Mouse (Mus musculus) kidney, embryonic 14.5 days (tissue): ENCODE data around the gene Asap3. TPM values are rescaled to one million over a fixed set of nuclear protein-coding genes. Genes with fewer than 3 reads are reported as not detected.

Source experiments
- ATAC-seq: fragments of 200-750 bp; cut with Nextera tagmentation; 2 replicates; pipeline ENCODE4 v1.8.0; 2017; ENCODE audit warnings: moderate number of reproducible peaks, mild to moderate bottlenecking, moderate TSS enrichment, moderate library complexity; ENCODE audit not compliant: low FRiP score, low TSS enrichment
- H3K27ac ChIP-seq: fragments of 300-500 bp; sonication (generic); 2 replicates; pipeline ENCODE4 v1.5.1; 2014; ENCODE audit warnings: low read depth, mild to moderate bottlenecking, low read length, moderate library complexity, mixed read lengths
- H3K27me3 ChIP-seq: fragments of 300-500 bp; sonication (generic); 2 replicates; pipeline ENCODE4 v1.6.1; 2014; ENCODE audit warnings: mild to moderate bottlenecking, low read length; ENCODE audit not compliant: control insufficient read depth, insufficient read depth
- H3K36me3 ChIP-seq: fragments of 300-500 bp; sonication (generic); 2 replicates; pipeline ENCODE4 v1.6.1; 2014; ENCODE audit warnings: low read length, mixed read lengths; ENCODE audit not compliant: control insufficient read depth, insufficient read depth
- H3K4me1 ChIP-seq: fragments of 300-500 bp; sonication (generic); 2 replicates; pipeline ENCODE4 v1.6.1; 2014; ENCODE audit warnings: low read length, mixed read lengths; ENCODE audit not compliant: control insufficient read depth, insufficient read depth
- H3K4me2 ChIP-seq: fragments of 300-500 bp; sonication (generic); replicated peaks from 2 replicates; pipeline ENCODE4 v1.6.1; 2014; ENCODE audit warnings: low read depth, mild to moderate bottlenecking, low read length
- H3K4me3 ChIP-seq: fragments of 300-500 bp; sonication (generic); 2 replicates; pipeline ENCODE4 v1.5.1; 2014; ENCODE audit warnings: mild to moderate bottlenecking, low read length
- H3K9ac ChIP-seq: fragments of 300-500 bp; sonication (generic); 2 replicates; pipeline ENCODE4 v1.6.1; 2014; ENCODE audit warnings: low read depth, mild to moderate bottlenecking, low read length, moderate library complexity
- H3K9me3 ChIP-seq: fragments of 300-500 bp; sonication (generic); 2 replicates; pipeline ENCODE4 v1.6.1; 2016; ENCODE audit warnings: low read length; ENCODE audit not compliant: control insufficient read depth
- WGBS: fragments of 180-500 bp; shearing (Covaris S2); extraction: QIAGEN DNeasy Blood & Tissue Kit; methylation state at CpG from one replicate; pipeline ENCODE4 v1.1.7; 2014; 5-methylcytosine and 5-hydroxymethylcytosine counted together
- polyA plus RNA-seq: library from polyadenylated mRNA; unstranded; fragments of >200 nt; fragmentation: Nextera tagmentation; extraction: Ambion mirVana; gene quantifications from 2 replicates; pipeline ENCODE4 v1.2.1, GENCODE M21; 2014

Gene Asap3
- polyA plus RNA-seq, 1 experiment from 2014 or later = 3.0 TPM

- Histone ChIP-seq H3K36me3 (no peaks in the 10 kb centered on the region), H3K4me3 (peak overlapping the region; percentile 65), H3K4me1 (peaks cover 7% of the 10 kb centered on the region; the same call in 1 of the 2 replicates), H3K4me2 (peak overlapping the region; percentile 96), H3K9ac (peak overlapping the region; percentile 69; the same call in 1 of the 2 replicates), H3K9me3 (no peaks in the 10 kb centered on the region), H3K27ac (no peak overlapping the region), H3K27me3 (no peaks in the 10 kb centered on the region)
- ATAC-seq = no peak
- 4% methylated on average over 6 of the region's 6 CpGs for WGBS
Observed at GRCm38 (mm10) chr4:136206943-136207342, 778 bp downstream of the Asap3 start.

GRCm38 (mm10) chr4:136210931-136211330 lies 4.8 kb downstream of the Asap3 start:
- ATAC-seq = no peak
- no peak overlapping the region for H3K27ac ChIP-seq
- H3K4me2 ChIP-seq = no peak overlapping the region
- no peaks in the 10 kb centered on the region for H3K27me3 ChIP-seq
- no peak overlapping the region for H3K9ac ChIP-seq
- peaks cover 12% of the 10 kb centered on the region; the same call in 1 of the 2 replicates for H3K4me1 ChIP-seq
- H3K36me3 ChIP-seq = no peaks in the 10 kb centered on the region
- WGBS = 73% methylated on average over 9 of the region's 9 CpGs
- H3K4me3 ChIP-seq = no peak overlapping the region
- no peaks in the 10 kb centered on the region for H3K9me3 ChIP-seq

- 63% methylated on average over 7 of the region's 7 CpGs for WGBS
Observed at GRCm38 (mm10) chr4:136213629-136214028, 7.5 kb downstream of the Asap3 start.

GRCm38 (mm10) chr4:136214828-136215227 lies 8.7 kb downstream of the Asap3 start:
- no peak overlapping the region for H3K4me2 ChIP-seq
- WGBS = 88% methylated on average over 8 of the region's 8 CpGs
- H3K9me3 ChIP-seq = no peaks in the 10 kb centered on the region
- H3K36me3 ChIP-seq = no peaks in the 10 kb centered on the region
- peaks cover 17% of the 10 kb centered on the region for H3K4me1 ChIP-seq
- no peak overlapping the region for H3K4me3 ChIP-seq
- no peak overlapping the region for H3K9ac ChIP-seq
- no peak overlapping the region for H3K27ac ChIP-seq
- ATAC-seq = no peak
- no peaks in the 10 kb centered on the region for H3K27me3 ChIP-seq

More at GRCm38 (mm10) chr4:136213629-136214028, 7.5 kb downstream of the Asap3 start:
- Histone ChIP-seq H3K27ac (no peak overlapping the region), H3K9ac (no peak overlapping the region), H3K9me3 (no peaks in the 10 kb centered on the region), H3K4me1 (peaks cover 11% of the 10 kb centered on the region), H3K4me3 (no peak overlapping the region), H3K36me3 (no peaks in the 10 kb centered on the region), H3K4me2 (no peak overlapping the region), H3K27me3 (no peaks in the 10 kb centered on the region)
- no peak for ATAC-seq

- 89% methylated on average over 8 of the region's 8 CpGs for WGBS
- Histone ChIP-seq H3K27me3 (no peaks in the 10 kb centered on the region), H3K36me3 (no peaks in the 10 kb centered on the region), H3K27ac (no peak overlapping the region), H3K4me3 (no peak overlapping the region), H3K4me2 (no peak overlapping the region), H3K9ac (no peak overlapping the region), H3K4me1 (peaks cover 25% of the 10 kb centered on the region), H3K9me3 (no peaks in the 10 kb centered on the region)
- no peak for ATAC-seq
Observed at GRCm38 (mm10) chr4:136215576-136215975, 9.4 kb downstream of the Asap3 start.

GRCm38 (mm10) chr4:136217063-136217462 lies 10.9 kb downstream of the Asap3 start:
- ATAC-seq = no peak
- H3K9ac ChIP-seq = no peak overlapping the region
- 63% methylated on average over 10 of the region's 10 CpGs for WGBS
- H3K4me3 ChIP-seq = no peak overlapping the region
- H3K36me3 ChIP-seq = no peaks in the 10 kb centered on the region
- no peak overlapping the region for H3K4me2 ChIP-seq
- H3K9me3 ChIP-seq = no peaks in the 10 kb centered on the region
- H3K27me3 ChIP-seq = no peaks in the 10 kb centered on the region
- no peak overlapping the region for H3K27ac ChIP-seq
- H3K4me1 ChIP-seq = peaks cover 27% of the 10 kb centered on the region

- H3K4me3 ChIP-seq = no peak overlapping the region
- 9% methylated on average over 18 of the region's 18 CpGs for WGBS
- H3K27me3 ChIP-seq = no peaks in the 10 kb centered on the region
- peak overlapping the region; percentile 39; the same call in 1 of the 2 replicates for H3K27ac ChIP-seq
- H3K4me2 ChIP-seq = peak overlapping the region; percentile 23; the same call in 1 of the 2 replicates
- no peaks in the 10 kb centered on the region for H3K9me3 ChIP-seq
- peak overlapping the region; percentile 14; the same call in 1 of the 2 replicates for H3K9ac ChIP-seq
- no peaks in the 10 kb centered on the region for H3K36me3 ChIP-seq
- H3K4me1 ChIP-seq = peaks cover 24% of the 10 kb centered on the region
- ATAC-seq = no peak
Observed at GRCm38 (mm10) chr4:136218595-136219214, 12.5 kb downstream of the Asap3 start.

GRCm38 (mm10) chr4:136220133-136220775 lies 14.1 kb downstream of the Asap3 start:
- H3K36me3 ChIP-seq = no peaks in the 10 kb centered on the region
- H3K4me2 ChIP-seq = peak overlapping the region; percentile 53
- H3K9me3 ChIP-seq = no peaks in the 10 kb centered on the region
- H3K27ac ChIP-seq = peak overlapping the region; percentile 69; the same call in 1 of the 2 replicates
- peak overlapping the region; percentile 47 for H3K9ac ChIP-seq
- H3K4me1 ChIP-seq = peaks cover 23% of the 10 kb centered on the region
- WGBS = 6% methylated on average over 17 of the region's 17 CpGs
- peak overlapping the region; percentile 24 for H3K4me3 ChIP-seq
- H3K27me3 ChIP-seq = no peaks in the 10 kb centered on the region
- peak; percentile 70 for ATAC-seq

GRCm38 (mm10) chr4:136223549-136224239 lies 17.5 kb downstream of the Asap3 start:
- Histone ChIP-seq H3K9me3 (no peaks in the 10 kb centered on the region), H3K27ac (no peak overlapping the region), H3K4me2 (no peak overlapping the region), H3K36me3 (no peaks in the 10 kb centered on the region), H3K4me1 (peaks cover 16% of the 10 kb centered on the region), H3K27me3 (no peaks in the 10 kb centered on the region), H3K4me3 (no peak overlapping the region), H3K9ac (no peak overlapping the region)
- WGBS = 73% methylated on average over 13 of the region's 13 CpGs
- no peak for ATAC-seq
